Mouse (Mus musculus): ENCODE data around the gene Ubxn1.
"Not testable (repeated sequence)": the region's sequence is repeated elsewhere in the genome, so short reads cannot be mapped to it uniquely, and the experiment has no call there.

The Ubxn1 gene

GRCm38 (mm10) chr19:8871267-8872186, at the start of gene Ubxn1:
Ubxn1 (plus strand) TSS chr19:8871496.
- DNase-seq (ENCODE audit: low spot score in 2 of 2) = peak; percentile 98 to 100

- no peak for DNase-seq (ENCODE audit: low spot score in 2 of 2)
Observed at GRCm38 (mm10) chr19:8822696-8823095, 48.6 kb upstream of the Ubxn1 start.

GRCm38 (mm10) chr19:8829660-8830059, 41.6 kb upstream of the Ubxn1 start, which contains the start of gene AC129217.1:
AC129217.1 (plus strand) TSS chr19:8829773.
- DNase-seq (ENCODE audit: low spot score in 2 of 2) = no peak

GRCm38 (mm10) chr19:8830664-8831063, 40.6 kb upstream of the Ubxn1 start:
- no peak for DNase-seq (ENCODE audit: low spot score in 2 of 2)

- no peak for DNase-seq (ENCODE audit: low spot score in 2 of 2)
Observed at GRCm38 (mm10) chr19:8831262-8831661, 40.0 kb upstream of the Ubxn1 start.

GRCm38 (mm10) chr19:8832971-8833370, 38.3 kb upstream of the Ubxn1 start:
- no peak for DNase-seq (ENCODE audit: low spot score in 2 of 2)

GRCm38 (mm10) chr19:8836327-8836726, 35.0 kb upstream of the Ubxn1 start:
- not testable (repeated sequence) for DNase-seq (ENCODE audit: low spot score in 2 of 2)

- DNase-seq (ENCODE audit: low spot score in 2 of 2) = peak; percentile 84 to 91
Observed at GRCm38 (mm10) chr19:8837251-8837791, 34.0 kb upstream of the Ubxn1 start, which contains the start of gene Bscl2. Bscl2 (plus strand) TSS chr19:8837467.

- DNase-seq (ENCODE audit: low spot score in 2 of 2) = peak in 1 of 2 experiments; percentile 48
Observed at GRCm38 (mm10) chr19:8838041-8838730, 33.1 kb upstream of the Ubxn1 start.

GRCm38 (mm10) chr19:8839103-8839907, 32.0 kb upstream of the Ubxn1 start, which contains the start of gene Gng3:
Gng3 (minus strand) TSS chr19:8839194.
- DNase-seq (ENCODE audit: low spot score in 2 of 2) = peak; percentile 88 to 90

GRCm38 (mm10) chr19:8839908-8840791, 31.1 kb upstream of the Ubxn1 start:
- peak; percentile 69 to 80 for DNase-seq (ENCODE audit: low spot score in 2 of 2)

- no peak for DNase-seq (ENCODE audit: low spot score in 2 of 2)
Observed at GRCm38 (mm10) chr19:8841012-8841411, 30.3 kb upstream of the Ubxn1 start.

- DNase-seq (ENCODE audit: low spot score in 2 of 2) = no peak
Observed at GRCm38 (mm10) chr19:8842961-8843360, 28.3 kb upstream of the Ubxn1 start.

- peak; percentile 71 to 82 for DNase-seq (ENCODE audit: low spot score in 2 of 2)
Observed at GRCm38 (mm10) chr19:8844371-8845129, 26.7 kb upstream of the Ubxn1 start.

- no peak for DNase-seq (ENCODE audit: low spot score in 2 of 2)
Observed at GRCm38 (mm10) chr19:8848356-8848755, 22.9 kb upstream of the Ubxn1 start.

GRCm38 (mm10) chr19:8850402-8850901, 20.8 kb upstream of the Ubxn1 start, which contains the start of gene Lrrn4cl:
Lrrn4cl (plus strand) TSS chr19:8850768.
- DNase-seq (ENCODE audit: low spot score in 2 of 2) = no peak

GRCm38 (mm10) chr19:8851639-8852038, 19.7 kb upstream of the Ubxn1 start:
- DNase-seq (ENCODE audit: low spot score in 2 of 2) = no peak

GRCm38 (mm10) chr19:8852236-8852928, 18.9 kb upstream of the Ubxn1 start:
- DNase-seq (ENCODE audit: low spot score in 2 of 2) = no peak

- DNase-seq (ENCODE audit: low spot score in 2 of 2) = peak in 1 of 2 experiments; percentile 55
Observed at GRCm38 (mm10) chr19:8853117-8853516, 18.2 kb upstream of the Ubxn1 start.
